Mouse (Mus musculus) heart, postnatal 0 days (tissue): ENCODE results near the gene Rtn4rl1.

Experiments
- CTCF ChIP-seq: IDR thresholded peaks from 2 replicates; pipeline ENCODE4 v1.5.1; 2016; ENCODE audit warnings: antibody characterized with exemption, control low read depth, low read depth
- EP300 ChIP-seq: IDR thresholded peaks from 2 replicates; pipeline ENCODE4 v1.6.1; 2016; ENCODE audit warnings: antibody characterized with exemption, low read depth

- TF ChIP-seq CTCF, result no peak
- no peak for TF ChIP-seq EP300
These were observed 10.9 kb downstream of the Rtn4rl1 start for GRCm38 (mm10) chr11:75204472-75204871.
